Mouse (Mus musculus): ENCODE data around the gene Poc1a. TPM values are rescaled to one million over a fixed set of nuclear protein-coding genes. Genes with fewer than 3 reads are reported as not detected.

Gene Poc1a
- polyA plus RNA-seq, 1 experiment, result 72.2 TPM

- H3K36me3 ChIP-seq (ENCODE audit: control insufficient read depth, insufficient read depth, low read length), result peaks cover 2% of the 10 kb centered on the region
- H3K27me3 ChIP-seq (ENCODE audit: control insufficient read depth, insufficient read depth, low read length), result no peaks in the 10 kb centered on the region
- peak overlapping the region; percentile 82; the same call in 1 of the 2 replicates for H3K27ac ChIP-seq (ENCODE audit: control insufficient read depth, insufficient read depth, low read depth, low read length)
- peaks cover 8% of the 10 kb centered on the region for H3K4me1 ChIP-seq (ENCODE audit: control insufficient read depth, insufficient read depth, low read length)
- H3K4me3 ChIP-seq (ENCODE audit: control insufficient read depth, low read depth, low read length), result peak overlapping the region; percentile 84
- TF ChIP-seq POLR2A (IDR thresholded peaks at IDR 0.05; ENCODE audit: control insufficient read depth, low read depth, low read length) (no peak), CTCF (IDR thresholded peaks at IDR 0.05; ENCODE audit: control insufficient read depth, insufficient read depth, insufficient replicate concordance, low read depth, low read length) (no peak)
Observed at GRCm38 (mm10) chr9:106282024-106282423, 1.2 kb downstream of the Poc1a start.

- no peaks in the 10 kb centered on the region for H3K4me1 ChIP-seq (ENCODE audit: control insufficient read depth, insufficient read depth, low read length)
- peaks cover 2% of the 10 kb centered on the region for H3K36me3 ChIP-seq (ENCODE audit: control insufficient read depth, insufficient read depth, low read length)
- TF ChIP-seq CTCF (IDR thresholded peaks at IDR 0.05; ENCODE audit: control insufficient read depth, insufficient read depth, insufficient replicate concordance, low read depth, low read length), result no peak
- TF ChIP-seq POLR2A (IDR thresholded peaks at IDR 0.05; ENCODE audit: control insufficient read depth, low read depth, low read length), result no peak
- no peak overlapping the region for H3K27ac ChIP-seq (ENCODE audit: control insufficient read depth, insufficient read depth, low read depth, low read length)
- no peaks in the 10 kb centered on the region for H3K27me3 ChIP-seq (ENCODE audit: control insufficient read depth, insufficient read depth, low read length)
- H3K4me3 ChIP-seq (ENCODE audit: control insufficient read depth, low read depth, low read length), result no peak overlapping the region
Observed at GRCm38 (mm10) chr9:106287165-106287564, 6.3 kb downstream of the Poc1a start.

- H3K36me3 ChIP-seq (ENCODE audit: control insufficient read depth, insufficient read depth, low read length), result peaks cover 2% of the 10 kb centered on the region
- H3K4me1 ChIP-seq (ENCODE audit: control insufficient read depth, insufficient read depth, low read length), result no peaks in the 10 kb centered on the region
- no peak for TF ChIP-seq POLR2A (IDR thresholded peaks at IDR 0.05; ENCODE audit: control insufficient read depth, low read depth, low read length)
- peak; percentile 73; the same call in 1 of the 2 replicates for TF ChIP-seq CTCF (IDR thresholded peaks at IDR 0.05; ENCODE audit: control insufficient read depth, insufficient read depth, insufficient replicate concordance, low read depth, low read length)
- no peak overlapping the region for H3K4me3 ChIP-seq (ENCODE audit: control insufficient read depth, low read depth, low read length)
- no peak overlapping the region for H3K27ac ChIP-seq (ENCODE audit: control insufficient read depth, insufficient read depth, low read depth, low read length)
- no peaks in the 10 kb centered on the region for H3K27me3 ChIP-seq (ENCODE audit: control insufficient read depth, insufficient read depth, low read length)
Observed at GRCm38 (mm10) chr9:106288864-106289263, 8.0 kb downstream of the Poc1a start.

GRCm38 (mm10) chr9:106289841-106290240 lies 9.0 kb downstream of the Poc1a start:
- TF ChIP-seq CTCF (IDR thresholded peaks at IDR 0.05; ENCODE audit: control insufficient read depth, insufficient read depth, insufficient replicate concordance, low read depth, low read length), result no peak
- no peak for TF ChIP-seq POLR2A (IDR thresholded peaks at IDR 0.05; ENCODE audit: control insufficient read depth, low read depth, low read length)
- no peaks in the 10 kb centered on the region for H3K4me1 ChIP-seq (ENCODE audit: control insufficient read depth, insufficient read depth, low read length)
- no peaks in the 10 kb centered on the region for H3K27me3 ChIP-seq (ENCODE audit: control insufficient read depth, insufficient read depth, low read length)
- H3K4me3 ChIP-seq (ENCODE audit: control insufficient read depth, low read depth, low read length), result no peak overlapping the region
- H3K27ac ChIP-seq (ENCODE audit: control insufficient read depth, insufficient read depth, low read depth, low read length), result no peak overlapping the region
- H3K36me3 ChIP-seq (ENCODE audit: control insufficient read depth, insufficient read depth, low read length), result peaks cover 2% of the 10 kb centered on the region

GRCm38 (mm10) chr9:106290636-106291122 lies 9.8 kb downstream of the Poc1a start:
- Histone ChIP-seq H3K27ac (ENCODE audit: control insufficient read depth, insufficient read depth, low read depth, low read length) (no peak overlapping the region), H3K36me3 (ENCODE audit: control insufficient read depth, insufficient read depth, low read length) (no peaks in the 10 kb centered on the region; the same call in 1 of the 2 replicates)
- TF ChIP-seq CTCF (IDR thresholded peaks at IDR 0.05; ENCODE audit: control insufficient read depth, insufficient read depth, insufficient replicate concordance, low read depth, low read length) (no peak), POLR2A (IDR thresholded peaks at IDR 0.05; ENCODE audit: control insufficient read depth, low read depth, low read length) (no peak)

GRCm38 (mm10) chr9:106293569-106294156 lies 12.8 kb downstream of the Poc1a start:
- Histone ChIP-seq H3K36me3 (ENCODE audit: control insufficient read depth, insufficient read depth, low read length) (no peaks in the 10 kb centered on the region; the same call in 1 of the 2 replicates), H3K4me3 (ENCODE audit: control insufficient read depth, low read depth, low read length) (no peak overlapping the region), H3K27me3 (ENCODE audit: control insufficient read depth, insufficient read depth, low read length) (no peaks in the 10 kb centered on the region), H3K27ac (ENCODE audit: control insufficient read depth, insufficient read depth, low read depth, low read length) (no peak overlapping the region), H3K4me1 (ENCODE audit: control insufficient read depth, insufficient read depth, low read length) (no peaks in the 10 kb centered on the region)
- TF ChIP-seq CTCF (IDR thresholded peaks at IDR 0.05; ENCODE audit: control insufficient read depth, insufficient read depth, insufficient replicate concordance, low read depth, low read length) (no peak), POLR2A (IDR thresholded peaks at IDR 0.05; ENCODE audit: control insufficient read depth, low read depth, low read length) (no peak)

More at GRCm38 (mm10) chr9:106290636-106291122, 9.8 kb downstream of the Poc1a start:
- no peaks in the 10 kb centered on the region for H3K4me1 ChIP-seq (ENCODE audit: control insufficient read depth, insufficient read depth, low read length)
- no peak overlapping the region for H3K4me3 ChIP-seq (ENCODE audit: control insufficient read depth, low read depth, low read length)
- no peaks in the 10 kb centered on the region for H3K27me3 ChIP-seq (ENCODE audit: control insufficient read depth, insufficient read depth, low read length)

GRCm38 (mm10) chr9:106296637-106297174 lies 15.8 kb downstream of the Poc1a start:
- H3K27me3 ChIP-seq (ENCODE audit: control insufficient read depth, insufficient read depth, low read length), result no peaks in the 10 kb centered on the region
- TF ChIP-seq POLR2A (IDR thresholded peaks at IDR 0.05; ENCODE audit: control insufficient read depth, low read depth, low read length) (no peak), CTCF (IDR thresholded peaks at IDR 0.05; ENCODE audit: control insufficient read depth, insufficient read depth, insufficient replicate concordance, low read depth, low read length) (no peak)
- H3K4me3 ChIP-seq (ENCODE audit: control insufficient read depth, low read depth, low read length), result no peak overlapping the region
- no peak overlapping the region for H3K27ac ChIP-seq (ENCODE audit: control insufficient read depth, insufficient read depth, low read depth, low read length)
- H3K4me1 ChIP-seq (ENCODE audit: control insufficient read depth, insufficient read depth, low read length), result no peaks in the 10 kb centered on the region
- no peaks in the 10 kb centered on the region; the same call in 1 of the 2 replicates for H3K36me3 ChIP-seq (ENCODE audit: control insufficient read depth, insufficient read depth, low read length)
